Mouse (Mus musculus): Measurements from ENCODE around the gene Adprh. TPM values are rescaled to one million over a fixed set of nuclear protein-coding genes. Genes with fewer than 3 reads are reported as not detected.

Gene Adprh
- polyA plus RNA-seq, 1 experiment = 20.2 TPM

DNA sequence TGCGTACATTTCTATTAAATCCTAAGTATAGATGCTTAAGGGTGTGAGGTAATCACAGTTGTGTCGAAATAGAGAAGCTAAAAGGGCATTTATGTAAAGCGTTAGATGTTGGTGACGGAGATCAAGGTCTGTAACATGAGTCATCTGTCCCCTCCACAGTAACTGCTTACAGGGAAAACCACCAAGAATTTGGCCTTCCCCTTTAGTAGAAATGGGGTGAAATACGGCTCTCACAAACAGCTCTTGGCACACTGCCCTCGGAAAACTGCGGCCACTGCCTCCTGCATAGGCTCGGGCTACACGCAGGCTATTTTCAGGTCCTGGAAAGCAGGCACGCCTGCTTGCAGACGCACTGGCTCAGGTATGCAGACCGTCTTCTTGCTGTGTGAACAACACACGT lies 56.3 kb downstream of the Adprh start:
- Histone ChIP-seq H3K27ac (ENCODE audit: insufficient read depth, low read depth, low read length) (no peak overlapping the region), H3K4me1 (ENCODE audit: control insufficient read depth, insufficient read depth, insufficient read length, low read length) (peaks cover 2% of the 10 kb centered on the region; the same call in 1 of the 2 replicates), H3K36me3 (ENCODE audit: control insufficient read depth, insufficient read depth, low read length) (no peaks in the 10 kb centered on the region), H3K27me3 (ENCODE audit: control insufficient read depth, insufficient read depth, low read length) (no peaks in the 10 kb centered on the region), H3K4me3 (ENCODE audit: low read depth, low read length) (no peak overlapping the region)
- TF ChIP-seq CTCF (IDR thresholded peaks at IDR 0.05; ENCODE audit: extremely low read depth, insufficient read length, insufficient replicate concordance, low read depth, low read length) (no peak), POLR2A (IDR thresholded peaks at IDR 0.05; ENCODE audit: low read depth, low read length) (no peak)
- WGBS = 24% methylated on average over 13 of the region's 13 CpGs

DNA sequence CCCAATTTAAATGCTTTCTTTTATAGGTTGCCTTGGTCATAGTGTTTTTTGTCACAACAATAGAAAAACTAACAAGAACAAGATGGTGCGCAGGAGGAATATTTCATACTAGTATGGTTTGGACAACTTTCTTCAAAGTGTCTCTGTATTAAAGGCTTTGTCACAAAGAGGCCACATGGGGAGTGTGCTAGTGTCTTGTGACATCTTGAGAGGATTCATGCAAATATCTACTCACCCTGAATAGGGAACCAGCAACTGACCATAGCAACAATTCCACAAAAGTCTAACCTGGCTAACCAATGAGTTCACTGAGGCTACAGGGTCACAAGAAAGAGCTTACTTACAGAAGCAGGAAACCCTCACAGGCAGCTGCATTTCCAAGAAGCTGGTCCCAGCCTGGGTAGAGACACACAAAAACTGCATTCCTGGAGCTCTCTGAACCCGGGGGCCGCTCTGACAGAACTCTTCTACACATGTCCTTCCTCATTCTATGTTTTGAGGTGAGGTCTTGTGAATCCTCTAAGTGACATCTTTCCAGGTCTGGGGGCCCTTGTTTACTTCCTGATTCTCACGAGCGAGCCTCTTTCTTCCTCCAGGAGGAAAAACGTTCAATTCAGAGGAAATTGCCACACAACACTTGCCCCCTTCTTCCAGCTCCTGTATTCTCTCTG lies 57.3 kb downstream of the Adprh start:
- Histone ChIP-seq H3K27me3 (ENCODE audit: control insufficient read depth, insufficient read depth, low read length) (no peaks in the 10 kb centered on the region), H3K4me1 (ENCODE audit: control insufficient read depth, insufficient read depth, insufficient read length, low read length) (peaks cover 2% of the 10 kb centered on the region; the same call in 1 of the 2 replicates), H3K36me3 (ENCODE audit: control insufficient read depth, insufficient read depth, low read length) (no peaks in the 10 kb centered on the region), H3K4me3 (ENCODE audit: low read depth, low read length) (no peak overlapping the region), H3K27ac (ENCODE audit: insufficient read depth, low read depth, low read length) (0 out of 2 replicates have a peak overlapping the region, but pooled peaks have one; percentile 7)
- TF ChIP-seq CTCF (IDR thresholded peaks at IDR 0.05; ENCODE audit: extremely low read depth, insufficient read length, insufficient replicate concordance, low read depth, low read length) = no peak
- no peak for TF ChIP-seq POLR2A (IDR thresholded peaks at IDR 0.05; ENCODE audit: low read depth, low read length)
- WGBS = 65% methylated on average over 6 of the region's 6 CpGs

- H3K36me3 ChIP-seq (ENCODE audit: control insufficient read depth, insufficient read depth, low read length) = no peaks in the 10 kb centered on the region
- no peaks in the 10 kb centered on the region for H3K4me1 ChIP-seq (ENCODE audit: control insufficient read depth, insufficient read depth, insufficient read length, low read length)
- H3K27ac ChIP-seq (ENCODE audit: insufficient read depth, low read depth, low read length) = 0 out of 2 replicates have a peak overlapping the region, but pooled peaks have one; percentile 7
- no peak overlapping the region for H3K4me3 ChIP-seq (ENCODE audit: low read depth, low read length)
- TF ChIP-seq CTCF (IDR thresholded peaks at IDR 0.05; ENCODE audit: extremely low read depth, insufficient read length, insufficient replicate concordance, low read depth, low read length) (no peak), POLR2A (IDR thresholded peaks at IDR 0.05; ENCODE audit: low read depth, low read length) (no peak)
- no peaks in the 10 kb centered on the region for H3K27me3 ChIP-seq (ENCODE audit: control insufficient read depth, insufficient read depth, low read length)
- WGBS = 83% methylated on average over 8 of the region's 8 CpGs
Observed at GRCm38 (mm10) chr16:38394191-38394618, 58.3 kb downstream of the Adprh start.

Other genes with a start within 250 kb of the Adprh start
- gene Nr1i2, start 157.9 kb downstream of the Adprh start, polyA plus RNA-seq (2012; rRNA removed) = 25.5 and 72.6 TPM in 2 replicates
- gene Maats1, start 110.6 kb downstream of the Adprh start, polyA plus RNA-seq (2012; rRNA removed) = 0.05 and 0.16 TPM in 2 replicates
- 31.6 and 76.2 TPM in 2 replicates for gene Cox17, start 105.7 kb downstream of the Adprh start, polyA plus RNA-seq (2012; rRNA removed)
- not detected in 2 replicates for gene Gm21987, start 105.7 kb downstream of the Adprh start, polyA plus RNA-seq (2012; rRNA removed)
- gene Popdc2, start 90.5 kb downstream of the Adprh start, polyA plus RNA-seq (2012; rRNA removed) = 6.5 and 7.7 TPM in 2 replicates
- 0.67 and 0.86 TPM in 2 replicates for gene Pla1a, start 19.6 kb downstream of the Adprh start, polyA plus RNA-seq (2012; rRNA removed)
- gene Cd80, start 2.9 kb upstream of the Adprh start, polyA plus RNA-seq (2012; rRNA removed) = 0.23 and 0.33 TPM in 2 replicates
- 14.0 and 24.4 TPM in 2 replicates for gene Timmdc1, start 70.0 kb upstream of the Adprh start, polyA plus RNA-seq (2012; rRNA removed)
- 2.7 and 6.5 TPM in 2 replicates for gene Poglut1, start 97.6 kb upstream of the Adprh start, polyA plus RNA-seq (2012; rRNA removed)
- gene Tmem39a, start 106.0 kb upstream of the Adprh start, polyA plus RNA-seq (2012; rRNA removed) = 20.5 and 29.2 TPM in 2 replicates